7 mouse cellular contexts compared by ENCODE assay signal in genomic region chr5:149184104-149184843, GRCm38 (mm10). TPM values are rescaled to one million over a fixed set of nuclear protein-coding genes. Genes with fewer than 3 reads are reported as not detected.
DNase-seq lines count a peak whose midpoint lies in the region; ATAC-seq lines count a peak whose summit lies in the region.

TSS of gene Uspl1 (plus strand) at chr5:149184350.
TSS of gene Hmgb1 (minus strand) at chr5:149184489.

- H3K27me3 ChIP-seq in embryonic facial prominence, embryonic 11.5 days (ENCODE audit: control insufficient read depth, insufficient read depth, low read length), result no peaks in the 10 kb centered on the region
- no peaks in the 10 kb centered on the region for H3K27me3 ChIP-seq in limb, embryonic 10.5 days (ENCODE audit: low read depth, poor library complexity, severe bottlenecking)
- no peaks in the 10 kb centered on the region for H3K27me3 ChIP-seq in midbrain, embryonic 13.5 days

- H3K9ac ChIP-seq in embryonic facial prominence, embryonic 11.5 days (replicated peaks; ENCODE audit: low read length), result peak within 1 kb of the TSS; percentile 84
- peak within 1 kb of the TSS; percentile 82 for H3K9ac ChIP-seq in midbrain, embryonic 13.5 days (replicated peaks)

- H3K9me3 ChIP-seq in embryonic facial prominence, embryonic 11.5 days (replicated peaks; ENCODE audit: control insufficient read depth, low read length), result no peaks in the 10 kb centered on the region
- no peaks in the 10 kb centered on the region for H3K9me3 ChIP-seq in limb, embryonic 10.5 days (replicated peaks)
- no peaks in the 10 kb centered on the region for H3K9me3 ChIP-seq in midbrain, embryonic 13.5 days

- H3K4me3 ChIP-seq in embryonic facial prominence, embryonic 11.5 days (ENCODE audit: low read depth, low read length), result peak within 1 kb of the TSS; percentile 79
- peak within 1 kb of the TSS; percentile 77 for H3K4me3 ChIP-seq in limb, embryonic 10.5 days
- H3K4me3 ChIP-seq in midbrain, embryonic 13.5 days (replicated peaks), result peak within 1 kb of the TSS; percentile 74

- peak; percentile 96 for ATAC-seq in embryonic facial prominence, embryonic 11.5 days (replicated peaks; ENCODE audit: insufficient number of reproducible peaks, low FRiP score, low TSS enrichment, low read depth)
- peak; percentile 83 for ATAC-seq in granulocyte monocyte progenitor cell, adult 5-6 weeks (replicated peaks; ENCODE audit: poor library complexity, severe bottlenecking)
- ATAC-seq in midbrain, embryonic 13.5 days, result peak; percentile 99

- peak; percentile 100 for DNase-seq in adrenal gland, postnatal 14 days
- peak; percentile 99 for DNase-seq in embryonic facial prominence, embryonic 11.5 days (ENCODE audit: low spot score)
- DNase-seq in kidney, adult 11 months, result peak; percentile 99
- DNase-seq in limb, embryonic 10.5 days (ENCODE audit: low spot score), result peak; percentile 100
- DNase-seq in spleen, adult 12 weeks (ENCODE audit: low spot score), result peak; percentile 99

- H3K36me3 ChIP-seq in embryonic facial prominence, embryonic 11.5 days (replicated peaks; ENCODE audit: control insufficient read depth, insufficient read depth, low read depth, low read length), result no peaks in the 10 kb centered on the region; the same call in 1 of the 2 replicates
- H3K36me3 ChIP-seq in limb, embryonic 10.5 days, result peaks cover 30% of the 10 kb centered on the region
- H3K36me3 ChIP-seq in midbrain, embryonic 13.5 days, result peaks cover 5% of the 10 kb centered on the region

- peak within 1 kb of the TSS; percentile 56 for H3K4me2 ChIP-seq in embryonic facial prominence, embryonic 11.5 days (ENCODE audit: low read depth, low read length)
- peak within 1 kb of the TSS; percentile 68 for H3K4me2 ChIP-seq in midbrain, embryonic 13.5 days (replicated peaks)

- H3K27ac ChIP-seq in embryonic facial prominence, embryonic 11.5 days (replicated peaks; ENCODE audit: low read depth, low read length), result peak within 1 kb of the TSS; percentile 66
- peak within 1 kb of the TSS; percentile 97 for H3K27ac ChIP-seq in limb, embryonic 10.5 days
- peak within 1 kb of the TSS; percentile 95 for H3K27ac ChIP-seq in midbrain, embryonic 13.5 days

- H3K4me1 ChIP-seq in embryonic facial prominence, embryonic 11.5 days (ENCODE audit: control insufficient read depth, insufficient read depth, low read length), result no peaks in the 10 kb centered on the region
- H3K4me1 ChIP-seq in limb, embryonic 10.5 days, result peaks cover 19% of the 10 kb centered on the region
- H3K4me1 ChIP-seq in midbrain, embryonic 13.5 days (replicated peaks), result peaks cover 30% of the 10 kb centered on the region

- under 1% methylated on average over 49 of the region's 59 CpGs for WGBS in embryonic facial prominence, embryonic 11.5 days
- under 1% methylated on average over 58 of the region's 59 CpGs for WGBS in limb, embryonic 10.5 days
- WGBS in midbrain, embryonic 13.5 days, result 0% methylated on average over 59 of the region's 59 CpGs

RNA-seq across cellular contexts. Expression of gene Uspl1, which starts in this region (rescaled TPM):
- total RNA-seq in adrenal gland, postnatal 14 days (2021), result 27.8 and 30.3 TPM in 2 replicates
- 77.6 and 82.1 TPM in 2 replicates for polyA plus RNA-seq in embryonic facial prominence, embryonic 11.5 days (2014; fragmentation: Nextera tagmentation; extraction: Ambion mirVana)
- 23.7 and 47.8 TPM in 2 replicates for total RNA-seq in granulocyte monocyte progenitor cell, adult 5-6 weeks (2014; fragmentation: Nextera tagmentation)
- total RNA-seq in granulocyte monocyte progenitor cell, adult 5-6 weeks (2017), result 33.7 and 34.6 TPM in 2 replicates
- polyA plus RNA-seq in limb, embryonic 10.5 days (2016; fragmentation: Nextera tagmentation; extraction: Ambion mirVana), result 72.9 and 78.7 TPM in 2 replicates
- polyA plus RNA-seq in midbrain, embryonic 13.5 days (2015; fragmentation: Nextera tagmentation; extraction: Ambion mirVana), result 64.4 and 64.8 TPM in 2 replicates

RNA-seq across cellular contexts. Expression of gene Hmgb1, which starts in this region (rescaled TPM):
- total RNA-seq in adrenal gland, postnatal 14 days (2021), result 199 and 236 TPM in 2 replicates
- 2,078 and 2,281 TPM in 2 replicates for polyA plus RNA-seq in embryonic facial prominence, embryonic 11.5 days (2014; fragmentation: Nextera tagmentation; extraction: Ambion mirVana)
- 758 and 1,067 TPM in 2 replicates for total RNA-seq in granulocyte monocyte progenitor cell, adult 5-6 weeks (2014; fragmentation: Nextera tagmentation)
- total RNA-seq in granulocyte monocyte progenitor cell, adult 5-6 weeks (2017), result 985 and 1,480 TPM in 2 replicates
- 1,666 and 1,835 TPM in 2 replicates for polyA plus RNA-seq in limb, embryonic 10.5 days (2016; fragmentation: Nextera tagmentation; extraction: Ambion mirVana)
- 1,097 and 1,253 TPM in 2 replicates for polyA plus RNA-seq in midbrain, embryonic 13.5 days (2015; fragmentation: Nextera tagmentation; extraction: Ambion mirVana)

Comparison
In these comparisons a context has a peak if more than half of its experiments do, and no peak if none do; other contexts are left out.
1. Peak in every context shown above with its lines: DNase-seq, ATAC-seq, H3K4me3 ChIP-seq and H3K27ac ChIP-seq.